ENCODE assay signal across 9 mouse cellular contexts in the genomic region with DNA sequence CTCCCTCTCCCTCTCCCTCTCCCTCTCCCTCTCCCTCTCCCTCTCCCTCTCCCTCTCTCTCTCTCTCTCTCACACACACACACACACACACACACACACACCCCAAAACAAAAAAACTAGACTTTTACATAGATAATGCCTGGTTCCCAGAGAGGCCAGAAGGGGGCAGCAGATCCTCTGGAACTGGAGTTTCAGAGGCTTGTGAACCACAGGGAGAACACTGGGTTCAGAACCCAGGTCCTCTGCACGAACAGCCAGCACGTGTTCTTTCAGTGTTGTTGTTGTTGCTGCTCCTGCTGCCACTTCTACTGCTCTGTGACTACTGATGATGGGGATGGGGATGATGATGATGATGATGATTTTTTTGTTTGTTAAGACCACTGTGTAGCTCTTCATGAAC.
DNase-seq lines count a peak whose midpoint lies in the region; ATAC-seq and TF ChIP-seq lines count a peak whose summit lies in the region.
"Had no signal": no experiment of that assay in that cellular context is flagged by ENCODE, and none has a peak within 500 bp of the region (broad histone marks: within the 10 kb centered on the region; RNA-seq: fewer than 3 reads in every experiment).

No protein-coding gene starts in this region.

- no peaks in the 10 kb centered on the region for H3K36me3 ChIP-seq in heart, postnatal 0 days (replicated peaks; ENCODE audit: control insufficient read depth, insufficient read depth, low read length)
- no peaks in the 10 kb centered on the region for H3K36me3 ChIP-seq in heart, embryonic 12.5 days
- no peaks in the 10 kb centered on the region for H3K36me3 ChIP-seq in testis, adult 2 months (ENCODE audit: control insufficient read depth, insufficient read depth, low read length)
- H3K36me3 ChIP-seq in liver, embryonic 14.5 days (replicated peaks; ENCODE audit: control insufficient read depth, insufficient read depth, low read depth), result no peaks in the 10 kb centered on the region
- no peaks in the 10 kb centered on the region for H3K36me3 ChIP-seq in heart, embryonic 10.5 days
- H3K36me3 ChIP-seq: embryonic facial prominence, embryonic 15.5 days had no signal

- no peak overlapping the region for H3K27ac ChIP-seq in heart, postnatal 0 days (ENCODE audit: low read depth)
- no peak overlapping the region for H3K27ac ChIP-seq in heart, embryonic 12.5 days (ENCODE audit: poor library complexity, severe bottlenecking)
- H3K27ac ChIP-seq in testis, adult 2 months (ENCODE audit: control insufficient read depth, insufficient read depth, low read depth, low read length), result no peak overlapping the region
- H3K27ac ChIP-seq in liver, embryonic 14.5 days, result no peak overlapping the region
- no peak overlapping the region for H3K27ac ChIP-seq in heart, embryonic 10.5 days
- H3K27ac ChIP-seq: embryonic facial prominence, embryonic 15.5 days had no signal

- ATAC-seq in heart, postnatal 0 days (ENCODE audit: insufficient read depth, low read depth), result no peak
- ATAC-seq in heart, embryonic 12.5 days (ENCODE audit: insufficient number of reproducible peaks, low FRiP score), result no peak
- ATAC-seq in liver, embryonic 14.5 days (ENCODE audit: insufficient read depth), result no peak

- H3K9ac ChIP-seq in heart, postnatal 0 days (replicated peaks; ENCODE audit: low read depth, low read length), result no peak overlapping the region
- H3K9ac ChIP-seq in heart, embryonic 12.5 days, result no peak overlapping the region
- no peak overlapping the region for H3K9ac ChIP-seq in liver, embryonic 14.5 days (replicated peaks)
- H3K9ac ChIP-seq: embryonic facial prominence, embryonic 15.5 days had no signal

- H3K4me3 ChIP-seq in heart, postnatal 0 days (ENCODE audit: low read depth, low read length), result no peak overlapping the region
- no peak overlapping the region for H3K4me3 ChIP-seq in heart, embryonic 12.5 days
- no peak overlapping the region for H3K4me3 ChIP-seq in testis, adult 2 months (ENCODE audit: control insufficient read depth, low read depth, low read length)
- no peak overlapping the region for H3K4me3 ChIP-seq in liver, embryonic 14.5 days (ENCODE audit: insufficient read depth in 1 of 2, low read depth in 2 of 2, low read length in 2 of 2)
- H3K4me3 ChIP-seq in heart, embryonic 10.5 days, result no peak overlapping the region
- H3K4me3 ChIP-seq: embryonic facial prominence, embryonic 15.5 days had no signal

- TF ChIP-seq POLR2A in testis, adult 2 months (IDR thresholded peaks at IDR 0.05; ENCODE audit: control insufficient read depth, low read depth, low read length), result no peak

- no peak for DNase-seq in heart, postnatal 0 days (ENCODE audit: low spot score)
- no peak for DNase-seq in testis, postnatal 14 days (ENCODE audit: low spot score)
- DNase-seq in c-Kit-positive CD71-negative TER-119-negative erythroid progenitor cells, embryonic 14.5 days (ENCODE audit: low read depth), result peak; percentile 34
- DNase-seq in liver, embryonic 14.5 days (ENCODE audit: low read depth in 3 of 3, low spot score in 3 of 3), result peak in 1 of 3 experiments; percentile 2
- DNase-seq in thymus, postnatal 14 days, result peak; percentile 41
- DNase-seq in heart, embryonic 10.5 days (ENCODE audit: low spot score), result no peak

- no peaks in the 10 kb centered on the region for H3K27me3 ChIP-seq in heart, postnatal 0 days (ENCODE audit: control insufficient read depth, insufficient read depth, low read length)
- no peaks in the 10 kb centered on the region for H3K27me3 ChIP-seq in heart, embryonic 12.5 days (replicated peaks)
- no peaks in the 10 kb centered on the region for H3K27me3 ChIP-seq in testis, adult 2 months (ENCODE audit: control insufficient read depth, insufficient read depth, low read length)
- H3K27me3 ChIP-seq in liver, embryonic 14.5 days (ENCODE audit: control insufficient read depth, insufficient read depth, low read length), result no peaks in the 10 kb centered on the region
- H3K27me3 ChIP-seq in heart, embryonic 10.5 days (ENCODE audit: insufficient read depth, poor library complexity, severe bottlenecking), result no peaks in the 10 kb centered on the region
- H3K27me3 ChIP-seq: embryonic facial prominence, embryonic 15.5 days had no signal

- no peak overlapping the region for H3K4me2 ChIP-seq in heart, postnatal 0 days (ENCODE audit: low read depth, low read length)
- no peak overlapping the region for H3K4me2 ChIP-seq in heart, embryonic 12.5 days
- no peak overlapping the region for H3K4me2 ChIP-seq in liver, embryonic 14.5 days (ENCODE audit: low read depth)
- H3K4me2 ChIP-seq: embryonic facial prominence, embryonic 15.5 days had no signal

- WGBS in heart, postnatal 0 days, result 40% methylated on average over 2 of the region's 2 CpGs
- 45% methylated on average over 2 of the region's 2 CpGs for WGBS in heart, embryonic 12.5 days
- 18% methylated on average over 2 of the region's 2 CpGs for WGBS in liver, embryonic 14.5 days (ENCODE audit: insufficient replicate concordance)
- 46% methylated on average over 2 of the region's 2 CpGs for WGBS in heart, embryonic 10.5 days

- TF ChIP-seq EP300 in heart, postnatal 0 days (IDR thresholded peaks at IDR 0.05; ENCODE audit: low read depth), result no peak
- no peak for TF ChIP-seq EP300 in liver, embryonic 14.5 days (IDR thresholded peaks at IDR 0.05; ENCODE audit: low read depth)

- H3K4me1 ChIP-seq in heart, postnatal 0 days (ENCODE audit: control insufficient read depth, insufficient read depth), result no peaks in the 10 kb centered on the region
- peaks cover 4% of the 10 kb centered on the region for H3K4me1 ChIP-seq in heart, embryonic 12.5 days (replicated peaks)
- H3K4me1 ChIP-seq in testis, adult 2 months (ENCODE audit: control insufficient read depth, insufficient read depth, low read length), result no peaks in the 10 kb centered on the region
- H3K4me1 ChIP-seq in liver, embryonic 14.5 days (replicated peaks; ENCODE audit: control insufficient read depth in 2 of 2, insufficient read depth in 2 of 2, low read length in 1 of 2), result no peaks in the 10 kb centered on the region
- H3K4me1 ChIP-seq in heart, embryonic 10.5 days, result no peaks in the 10 kb centered on the region
- H3K4me1 ChIP-seq: embryonic facial prominence, embryonic 15.5 days had no signal

- H3K9me3 ChIP-seq in heart, postnatal 0 days (replicated peaks; ENCODE audit: control insufficient read depth, low read length), result no peaks in the 10 kb centered on the region
- no peaks in the 10 kb centered on the region for H3K9me3 ChIP-seq in heart, embryonic 12.5 days (replicated peaks)
- no peaks in the 10 kb centered on the region for H3K9me3 ChIP-seq in liver, embryonic 14.5 days (ENCODE audit: control insufficient read depth, low read length)
- no peaks in the 10 kb centered on the region for H3K9me3 ChIP-seq in heart, embryonic 10.5 days
- H3K9me3 ChIP-seq: embryonic facial prominence, embryonic 15.5 days had no signal

- peak; percentile 27; the same call in 1 of the 2 replicates for TF ChIP-seq CTCF in heart, postnatal 0 days (IDR thresholded peaks at IDR 0.05; ENCODE audit: low read depth)
- TF ChIP-seq CTCF in testis, adult 2 months (IDR thresholded peaks at IDR 0.05; ENCODE audit: control insufficient read depth, insufficient read depth, insufficient replicate concordance, low read depth, low read length), result peak; percentile 36; the same call in 1 of the 2 replicates
- TF ChIP-seq CTCF in liver, embryonic 14.5 days (IDR thresholded peaks at IDR 0.05; ENCODE audit: low read depth), result peak; percentile 56

Comparison
In these comparisons a context has a peak if more than half of its experiments do, and no peak if none do; other contexts are left out.
1. DNase-seq: peak in c-Kit-positive CD71-negative TER-119-negative erythroid progenitor cells, embryonic 14.5 days (single experiment) and thymus, postnatal 14 days (single experiment); none in heart, postnatal 0 days (single experiment), testis, postnatal 14 days (single experiment) and heart, embryonic 10.5 days (single experiment).
2. Peak in every context shown above with its lines, with median percentiles within 50 percentile points of each other: CTCF ChIP-seq.